Mouse (Mus musculus) embryonic facial prominence, embryonic 11.5 days (tissue): ENCODE data around the gene Ucn2. TPM values are rescaled to one million over a fixed set of nuclear protein-coding genes. Genes with fewer than 3 reads are reported as not detected.

Source experiments
- ATAC-seq: fragments of 200-750 bp; cut with Nextera tagmentation; replicated peaks from 2 replicates; pipeline ENCODE4 v1.8.0; 2017; ENCODE audit warnings: low read depth; ENCODE audit not compliant: insufficient number of reproducible peaks, low FRiP score, low TSS enrichment
- DNase-seq: peaks from one replicate; pipeline ENCODE4 v3.0.0-alpha.2; 2015; ENCODE audit warnings: low spot score
- H3K27ac ChIP-seq: fragments of 300-500 bp; sonication (generic); replicated peaks from 2 replicates; pipeline ENCODE4 v1.5.1; 2014; ENCODE audit warnings: mild to moderate bottlenecking, low read depth, low read length, control low read depth
- H3K27me3 ChIP-seq: fragments of 300-500 bp; sonication (generic); 2 replicates; pipeline ENCODE4 v1.6.1; 2014; ENCODE audit warnings: mild to moderate bottlenecking, low read length, moderate library complexity, mixed read lengths; ENCODE audit not compliant: control insufficient read depth, insufficient read depth
- H3K36me3 ChIP-seq: fragments of 300-500 bp; sonication (generic); replicated peaks from 2 replicates; pipeline ENCODE4 v1.6.1; 2014; ENCODE audit warnings: low read depth, mild to moderate bottlenecking, low read length, moderate library complexity, mixed read lengths; ENCODE audit not compliant: control insufficient read depth, insufficient read depth
- H3K4me1 ChIP-seq: fragments of 300-500 bp; sonication (generic); 2 replicates; pipeline ENCODE4 v1.6.1; 2014; ENCODE audit warnings: low read length, mixed read lengths; ENCODE audit not compliant: control insufficient read depth, insufficient read depth
- H3K4me2 ChIP-seq: fragments of 300-500 bp; sonication (generic); 2 replicates; pipeline ENCODE4 v1.6.1; 2014; ENCODE audit warnings: low read depth, mild to moderate bottlenecking, control low read depth, low read length, moderate library complexity
- H3K4me3 ChIP-seq: fragments of 300-500 bp; sonication (generic); 2 replicates; pipeline ENCODE4 v1.5.1; 2014; ENCODE audit warnings: low read depth, low read length, control low read depth
- H3K9ac ChIP-seq: fragments of 300-500 bp; sonication (generic); replicated peaks from 2 replicates; pipeline ENCODE4 v1.6.1; 2014; ENCODE audit warnings: mild to moderate bottlenecking, control low read depth, low read length
- H3K9me3 ChIP-seq: fragments of 300-500 bp; sonication (generic); replicated peaks from 2 replicates; pipeline ENCODE4 v1.6.1; 2016; ENCODE audit warnings: mild to moderate bottlenecking, low read length, inconsistent platforms, mixed read lengths; ENCODE audit not compliant: control insufficient read depth
- WGBS: fragments of 180-500 bp; shearing (Covaris S2); extraction: QIAGEN DNeasy Blood & Tissue Kit; methylation state at CpG from one replicate; pipeline ENCODE4 v1.1.7; 2014; 5-methylcytosine and 5-hydroxymethylcytosine counted together
- polyA plus RNA-seq: library from polyadenylated mRNA; unstranded; fragments of >200 nt; fragmentation: Nextera tagmentation; extraction: Ambion mirVana; gene quantifications from 2 replicates; pipeline ENCODE4 v1.2.1, GENCODE M21; 2014

Ucn2 gene
- polyA plus RNA-seq, result 0.25 TPM in 1 of 2 replicates, not detected in the other

- no peaks in the 10 kb centered on the region for H3K9me3 ChIP-seq
- WGBS, result 87% methylated on average over 4 of the region's 4 CpGs
- DNase-seq (no peak), ATAC-seq (no peak)
- no peaks in the 10 kb centered on the region for H3K27me3 ChIP-seq
- no peak within 1 kb of the TSS for H3K4me2 ChIP-seq
- H3K4me1 ChIP-seq, result peaks cover 3% of the 10 kb centered on the region; the same call in 1 of the 2 replicates
- H3K9ac ChIP-seq, result no peak within 1 kb of the TSS
- no peak within 1 kb of the TSS for H3K27ac ChIP-seq
- no peaks in the 10 kb centered on the region for H3K36me3 ChIP-seq
- no peak within 1 kb of the TSS for H3K4me3 ChIP-seq
Measured at GRCm38 (mm10) chr9:108985710-108986109, at the start of gene Ucn2. Ucn2 (plus strand) TSS chr9:108986010.

GRCm38 (mm10) chr9:108936418-108937364, 49.1 kb upstream of the Ucn2 start, which contains the start of gene Uqcrc1:
Uqcrc1 (plus strand) TSS chr9:108936633.
- Histone ChIP-seq H3K9me3 (no peaks in the 10 kb centered on the region), H3K36me3 (no peaks in the 10 kb centered on the region; the same call in 1 of the 2 replicates), H3K27ac (peak within 1 kb of the TSS; percentile 28; the same call in 1 of the 2 replicates), H3K27me3 (no peaks in the 10 kb centered on the region), H3K4me2 (peak within 1 kb of the TSS; percentile 68), H3K4me1 (no peaks in the 10 kb centered on the region), H3K9ac (peak within 1 kb of the TSS; percentile 94), H3K4me3 (peak within 1 kb of the TSS; percentile 94)
- WGBS, result under 1% methylated on average over 58 of the region's 58 CpGs
- ATAC-seq, result peak; percentile 80
- DNase-seq, result peak; percentile 98

- ATAC-seq, result no peak
- Histone ChIP-seq H3K36me3 (peaks cover 12% of the 10 kb centered on the region), H3K4me3 (no peak overlapping the region), H3K4me2 (no peak overlapping the region), H3K4me1 (peaks cover 3% of the 10 kb centered on the region; the same call in 1 of the 2 replicates), H3K27ac (no peak overlapping the region), H3K27me3 (no peaks in the 10 kb centered on the region), H3K9ac (no peak overlapping the region), H3K9me3 (no peaks in the 10 kb centered on the region)
- DNase-seq, result no peak
- 85% methylated on average over 9 of the region's 9 CpGs for WGBS
Measured at GRCm38 (mm10) chr9:108945111-108945510, 40.7 kb upstream of the Ucn2 start.

- no peak for DNase-seq
Measured at GRCm38 (mm10) chr9:108945608-108946007, 40.2 kb upstream of the Ucn2 start.

GRCm38 (mm10) chr9:108949231-108949966, 36.4 kb upstream of the Ucn2 start:
- H3K27ac ChIP-seq, result peak overlapping the region; percentile 81
- no peak overlapping the region for H3K4me3 ChIP-seq
- H3K27me3 ChIP-seq, result peaks cover 6% of the 10 kb centered on the region
- peaks cover 3% of the 10 kb centered on the region for H3K36me3 ChIP-seq
- no peak overlapping the region; the same call in 1 of the 2 replicates for H3K9ac ChIP-seq
- WGBS, result 52% methylated on average over 13 of the region's 13 CpGs
- H3K4me1 ChIP-seq, result peaks cover 3% of the 10 kb centered on the region
- peak; percentile 88 for DNase-seq
- H3K9me3 ChIP-seq, result no peaks in the 10 kb centered on the region
- H3K4me2 ChIP-seq, result no peak overlapping the region
- ATAC-seq, result peak; percentile 63

More at GRCm38 (mm10) chr9:108945608-108946007, 40.2 kb upstream of the Ucn2 start:
- no peaks in the 10 kb centered on the region for H3K9me3 ChIP-seq
- WGBS, result 84% methylated on average over 5 of the region's 5 CpGs
- no peak overlapping the region for H3K4me3 ChIP-seq
- no peak overlapping the region for H3K9ac ChIP-seq
- no peak overlapping the region for H3K4me2 ChIP-seq
- no peak for ATAC-seq
- peaks cover 3% of the 10 kb centered on the region; the same call in 1 of the 2 replicates for H3K4me1 ChIP-seq
- no peak overlapping the region for H3K27ac ChIP-seq
- peaks cover 12% of the 10 kb centered on the region for H3K36me3 ChIP-seq
- H3K27me3 ChIP-seq, result no peaks in the 10 kb centered on the region

- Histone ChIP-seq H3K36me3 (peaks cover 3% of the 10 kb centered on the region), H3K9ac (no peak overlapping the region), H3K9me3 (no peaks in the 10 kb centered on the region), H3K4me1 (peaks cover 3% of the 10 kb centered on the region), H3K27me3 (peaks cover 6% of the 10 kb centered on the region), H3K4me3 (no peak overlapping the region), H3K4me2 (no peak overlapping the region), H3K27ac (peak overlapping the region; percentile 81)
- DNase-seq (no peak), ATAC-seq (no peak)
- 78% methylated on average over 9 of the region's 9 CpGs for WGBS
Measured at GRCm38 (mm10) chr9:108949967-108950728, 35.7 kb upstream of the Ucn2 start.

- Histone ChIP-seq H3K4me3 (peak within 1 kb of the TSS; percentile 13; the same call in 1 of the 2 replicates), H3K27ac (no peak within 1 kb of the TSS), H3K4me2 (peak within 1 kb of the TSS; percentile 43), H3K27me3 (peaks cover 6% of the 10 kb centered on the region), H3K9me3 (no peaks in the 10 kb centered on the region), H3K9ac (peak within 1 kb of the TSS; percentile 15; the same call in 1 of the 2 replicates), H3K4me1 (peaks cover 3% of the 10 kb centered on the region), H3K36me3 (no peaks in the 10 kb centered on the region; the same call in 1 of the 2 replicates)
- peak; percentile 23 for DNase-seq
- ATAC-seq, result no peak
- 10% methylated on average over 15 of the region's 15 CpGs for WGBS
Measured at GRCm38 (mm10) chr9:108953081-108953636, 32.7 kb upstream of the Ucn2 start, which contains the start of gene Col7a1. Col7a1 (plus strand) TSS chr9:108953586.
